Mouse (Mus musculus) cerebellum, adult 9-11 months (tissue): ENCODE measurements at regions not wholly inside any gene's neighbourhood (a gene's known extent, or its start where the extent isn't known, plus 50 kb on each side); places are given as distances from the start of the nearest gene placed in this dataset.

Experiments used
- DNase-seq: peaks from one replicate; pipeline ENCODE4 v3.0.0; 2022

GRCm38 (mm10) chr7:72362690-72363089 is 56.3 kb upstream of the Mctp2 start:
- DNase-seq = peak; percentile 4

DNA sequence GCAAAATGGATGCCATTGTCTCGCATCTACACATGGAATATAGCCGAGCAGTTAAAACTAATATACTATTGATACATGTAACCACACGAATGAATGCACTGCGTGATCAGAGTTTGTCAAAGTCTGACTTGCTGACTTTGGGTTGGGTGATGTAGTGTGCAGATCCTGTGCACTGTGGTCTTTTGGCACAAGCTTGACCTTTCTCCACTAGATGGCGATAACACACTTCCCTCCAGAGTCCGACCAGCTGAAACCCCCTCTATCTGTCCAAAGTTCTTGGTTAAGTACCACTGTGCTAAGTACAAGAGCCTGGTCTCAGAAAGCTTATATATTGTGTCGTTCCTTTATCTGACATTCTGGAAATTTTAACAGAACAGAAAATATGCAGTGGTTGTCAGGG is 84.9 kb upstream of the Mctp2 start:
- DNase-seq = no peak

DNA sequence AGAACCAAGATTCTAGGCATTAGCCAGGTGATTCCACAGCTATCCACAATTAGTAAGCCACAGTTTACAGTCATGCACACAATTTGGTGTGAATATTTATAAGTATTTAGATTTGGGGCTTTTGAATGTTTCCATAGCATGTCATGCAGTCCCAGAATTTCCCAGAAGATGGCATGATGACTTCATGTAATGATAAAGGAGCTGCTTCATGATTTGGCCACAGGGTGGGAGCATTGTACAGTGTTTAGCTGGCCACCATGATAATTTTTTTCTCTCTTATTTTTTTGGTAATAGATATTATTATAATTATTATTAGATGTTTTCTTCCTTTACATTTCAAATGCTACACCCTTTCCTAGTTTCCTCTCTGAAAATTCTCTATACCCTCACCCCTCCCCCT is 93.6 kb upstream of the Mctp2 start:
- DNase-seq = peak; percentile 34

DNA sequence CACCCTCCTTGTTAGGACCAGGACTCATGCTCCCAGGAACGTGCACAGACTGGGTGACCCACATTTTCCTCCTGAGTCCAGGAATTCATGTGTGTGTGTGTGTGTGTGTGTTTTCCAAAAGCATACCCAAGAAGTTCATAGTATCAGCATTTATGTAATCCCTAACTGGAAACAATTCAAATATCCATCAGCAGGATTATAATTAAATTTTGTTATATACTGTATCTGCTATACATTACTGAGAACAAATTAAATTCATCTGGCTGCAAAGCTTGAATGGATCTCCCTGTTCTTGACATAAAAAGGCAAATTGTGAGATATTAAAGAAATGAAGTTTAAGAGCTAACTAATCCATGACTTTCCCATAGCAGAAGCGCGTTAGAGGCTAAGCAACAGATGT is 99.7 kb upstream of the Mctp2 start:
- DNase-seq = no peak

DNA sequence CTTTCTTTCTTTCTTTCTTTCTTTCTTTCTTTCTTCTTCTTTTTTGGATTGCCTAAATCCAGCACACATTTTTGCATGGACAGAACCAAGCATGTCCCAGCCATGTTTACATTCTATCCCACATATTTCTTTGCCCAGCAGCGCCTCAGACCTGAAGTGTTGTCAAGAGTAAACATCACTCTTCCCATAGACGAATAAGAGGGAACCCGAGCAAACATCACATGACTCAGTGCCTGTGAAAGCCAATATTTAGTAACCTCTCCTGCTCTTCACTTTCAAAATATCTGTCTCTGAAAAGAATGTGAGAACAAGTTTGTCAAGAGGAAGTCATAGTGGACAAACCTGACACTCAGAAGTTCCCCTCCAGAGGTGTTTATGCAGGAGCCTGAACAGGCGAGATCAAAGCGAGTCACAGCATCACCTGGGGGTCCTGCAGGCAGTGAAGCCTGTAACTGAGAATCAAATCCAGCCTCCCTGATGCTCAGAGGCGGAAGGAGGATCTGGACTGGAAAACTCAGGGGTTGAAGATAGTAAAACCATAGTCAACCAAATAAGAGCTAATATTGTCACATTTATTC is 102.1 kb upstream of the Mctp2 start:
- DNase-seq = no peak

- no peak for DNase-seq
Observed at GRCm38 (mm10) chr7:72438552-72438951, 132.1 kb upstream of the Mctp2 start.

GRCm38 (mm10) chr7:72442001-72442400 is 135.6 kb upstream of the Mctp2 start:
- no peak for DNase-seq

DNA sequence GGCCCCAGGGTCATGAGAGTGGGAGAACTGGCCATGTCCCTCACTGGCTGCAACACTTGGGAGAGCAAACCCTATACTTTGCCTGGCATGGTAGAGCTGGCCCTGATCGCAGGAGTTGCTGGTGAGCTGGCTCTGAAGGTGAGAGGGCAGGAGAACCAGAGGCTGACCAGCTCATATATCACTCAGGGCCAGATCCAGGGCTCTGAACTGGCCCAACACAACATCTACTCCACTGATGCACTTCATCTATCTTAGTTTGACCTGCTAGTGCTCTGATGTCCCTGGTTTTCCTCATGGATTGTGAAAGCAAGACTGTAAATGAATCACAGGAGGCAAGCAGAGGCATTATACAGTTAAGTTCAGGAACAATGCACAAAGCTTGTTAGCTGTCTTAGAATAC is 137.6 kb upstream of the Mctp2 start:
- DNase-seq = no peak

DNA sequence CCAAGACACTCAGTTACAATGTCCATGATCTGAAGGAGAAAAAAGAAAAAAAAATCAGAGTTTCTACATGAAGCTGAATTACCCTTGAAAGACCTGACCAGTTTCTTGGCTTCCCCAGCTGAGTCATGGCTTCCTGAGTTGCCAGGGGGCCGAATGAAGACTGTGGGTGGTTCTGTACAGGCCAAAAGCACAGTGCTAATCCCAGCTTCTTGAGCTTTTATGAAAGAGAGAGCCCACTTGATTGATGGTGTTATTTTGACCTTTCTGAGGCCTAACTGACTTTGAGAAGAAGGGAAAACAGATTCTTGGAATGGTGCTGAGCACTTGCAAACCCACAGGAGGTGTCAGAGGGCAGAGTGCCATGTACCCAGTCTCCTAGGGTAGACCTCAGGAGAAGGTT is 138.4 kb upstream of the Mctp2 start:
- DNase-seq = no peak

- DNase-seq = no peak
Observed at GRCm38 (mm10) chr7:72446911-72447310, 140.5 kb upstream of the Mctp2 start.

DNA sequence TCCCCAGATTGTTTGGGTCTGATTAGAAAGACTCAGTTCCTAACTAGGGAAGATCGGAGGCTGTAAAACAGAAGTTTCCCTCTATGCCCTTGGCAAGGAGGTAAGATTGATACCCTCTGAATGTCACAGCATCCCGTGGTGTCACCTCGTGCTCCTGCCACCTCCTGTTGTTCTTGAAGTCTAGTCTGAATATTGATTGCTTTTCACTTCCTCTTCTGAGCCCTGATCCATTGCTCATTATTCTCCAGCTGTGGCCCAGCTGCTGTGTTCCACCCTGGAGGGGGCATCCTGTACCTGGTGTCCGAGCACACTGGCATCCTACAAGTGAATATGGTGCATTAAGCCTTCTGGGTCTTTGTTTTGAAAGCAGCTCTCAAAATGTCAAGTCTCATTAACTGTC is 156.6 kb upstream of the Mctp2 start:
- DNase-seq = no peak

DNA sequence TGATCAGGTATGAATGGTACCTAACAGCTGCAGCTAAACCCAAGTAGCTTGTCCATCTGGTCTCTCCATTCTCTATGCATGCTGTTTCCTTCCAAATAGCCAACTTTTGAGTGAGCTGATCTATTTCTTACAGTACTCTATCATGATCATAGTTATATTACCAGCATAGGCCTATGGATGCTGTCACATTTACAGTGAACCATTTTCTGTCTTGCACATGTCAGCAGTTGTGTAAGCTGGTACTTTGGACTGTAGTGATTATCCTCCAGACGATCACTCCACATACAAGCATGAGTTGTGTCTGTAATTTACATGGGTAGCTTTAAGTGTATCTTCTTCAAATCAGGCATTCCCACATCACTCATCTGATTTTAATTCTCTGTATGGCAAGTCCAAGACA is 158.2 kb upstream of the Mctp2 start:
- no peak for DNase-seq

DNA sequence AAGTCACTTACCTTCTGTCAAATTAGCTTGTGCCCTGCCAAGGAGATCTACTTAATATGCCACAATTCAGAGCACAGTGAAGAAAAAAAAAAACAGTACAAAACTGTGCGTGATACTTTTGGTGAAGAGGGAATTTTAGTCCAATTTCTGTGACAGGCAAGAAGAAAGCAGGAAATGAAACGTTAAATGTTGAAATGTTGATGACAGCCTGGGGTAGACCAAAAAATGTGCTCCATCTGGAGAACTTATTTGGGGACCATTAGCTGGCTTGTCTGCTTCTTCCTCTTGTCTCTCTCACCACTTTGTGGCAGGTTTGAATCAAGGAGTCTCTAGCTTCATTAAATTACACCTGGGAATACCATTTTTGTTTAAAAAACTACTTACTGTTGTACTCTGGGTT is 163.3 kb upstream of the Mctp2 start:
- DNase-seq = no peak

DNA sequence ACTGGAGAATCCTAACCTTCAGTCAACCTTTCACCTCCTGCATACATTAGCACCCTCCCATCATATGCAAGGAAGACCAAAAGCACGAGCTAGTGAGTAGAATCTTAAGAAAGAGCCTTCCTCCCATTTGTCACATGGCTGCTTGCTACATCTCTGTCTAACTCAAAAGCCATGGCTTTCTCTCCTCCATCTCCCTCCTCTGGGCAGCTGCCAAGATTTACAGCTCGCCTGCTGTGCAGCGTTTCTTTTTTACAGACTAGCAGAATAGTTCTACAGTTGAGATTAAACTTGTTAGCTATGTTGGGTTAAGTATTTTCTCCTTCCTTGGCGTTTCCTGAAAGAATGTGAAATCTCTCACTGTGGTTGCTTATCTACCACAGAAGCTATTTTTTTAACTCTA is 168.3 kb upstream of the Mctp2 start:
- DNase-seq = no peak

DNA sequence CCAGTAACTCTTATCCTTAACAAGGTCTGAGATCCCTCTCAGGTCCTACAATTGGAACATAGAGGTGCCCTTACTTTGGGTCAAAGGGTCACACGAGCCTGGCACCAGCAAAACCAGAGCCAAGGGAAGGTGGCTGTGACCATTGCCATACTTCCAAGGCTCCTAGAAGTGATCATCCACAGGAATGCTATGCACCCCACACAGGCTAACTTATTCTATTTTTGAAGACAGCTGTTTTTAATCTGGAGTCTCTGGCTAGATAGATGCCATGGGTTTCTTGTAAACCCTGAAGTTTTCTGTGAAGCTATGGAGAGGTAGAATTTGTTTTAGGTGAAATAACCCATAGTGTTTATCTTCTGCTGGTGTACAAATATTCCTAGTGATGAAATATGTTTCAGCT is 172.5 kb upstream of the Mctp2 start:
- DNase-seq = no peak

- DNase-seq = no peak
Observed at GRCm38 (mm10) chr7:72481275-72481674, 174.9 kb upstream of the Mctp2 start.

DNA sequence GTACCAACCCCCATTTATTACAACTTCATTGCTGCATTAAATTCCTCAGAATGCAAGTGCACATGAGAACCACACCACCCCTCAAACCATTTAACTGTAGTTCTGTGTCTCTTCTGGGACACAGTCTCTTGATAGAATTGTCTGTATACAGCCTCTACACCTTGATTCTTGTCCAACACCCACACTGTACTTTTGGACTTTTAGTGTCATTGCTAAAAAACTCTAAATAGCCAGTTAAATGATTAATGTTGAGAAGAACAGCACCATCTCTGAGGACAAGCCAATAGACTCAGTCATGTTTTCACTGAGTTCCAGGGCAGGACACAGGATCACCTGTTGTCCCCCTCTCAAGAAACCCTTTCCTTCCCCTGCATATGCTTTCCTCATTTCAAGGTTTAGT is 183.8 kb upstream of the Mctp2 start:
- DNase-seq = no peak

GRCm38 (mm10) chr7:72493292-72493691 is 186.9 kb upstream of the Mctp2 start:
- DNase-seq = no peak

DNA sequence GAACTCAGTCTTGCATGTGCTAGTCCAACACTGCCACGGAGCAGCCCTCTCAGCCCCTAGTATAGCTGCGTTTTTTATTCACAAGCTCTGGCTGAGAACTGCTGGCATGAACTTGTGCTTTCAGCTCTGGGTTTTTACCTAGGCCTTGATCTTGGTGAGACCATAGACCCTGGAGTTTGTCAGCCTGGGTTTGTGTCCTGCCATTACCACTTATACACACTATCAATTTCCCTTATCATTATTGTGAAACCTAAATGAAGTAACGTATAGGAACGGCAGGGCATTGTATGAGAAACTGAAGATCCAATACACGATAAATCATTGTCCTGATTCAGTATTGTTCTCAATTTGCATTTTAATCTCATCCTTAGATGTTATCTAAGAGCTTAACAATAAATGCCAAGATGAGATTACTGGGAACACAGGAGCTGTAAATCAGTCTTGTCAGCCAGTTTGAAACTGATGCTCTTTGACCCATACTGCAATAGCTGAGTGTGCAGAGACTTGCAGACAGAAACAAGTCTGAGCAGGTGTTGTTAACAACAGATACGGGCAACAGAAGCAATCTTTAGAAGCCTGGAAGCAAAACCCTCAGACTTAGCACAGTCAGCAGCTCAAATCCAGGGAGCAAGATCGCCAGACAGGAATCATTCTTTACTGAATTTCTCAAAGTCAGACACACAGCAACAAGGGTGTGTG is 190.7 kb upstream of the Mctp2 start:
- DNase-seq = no peak

DNA sequence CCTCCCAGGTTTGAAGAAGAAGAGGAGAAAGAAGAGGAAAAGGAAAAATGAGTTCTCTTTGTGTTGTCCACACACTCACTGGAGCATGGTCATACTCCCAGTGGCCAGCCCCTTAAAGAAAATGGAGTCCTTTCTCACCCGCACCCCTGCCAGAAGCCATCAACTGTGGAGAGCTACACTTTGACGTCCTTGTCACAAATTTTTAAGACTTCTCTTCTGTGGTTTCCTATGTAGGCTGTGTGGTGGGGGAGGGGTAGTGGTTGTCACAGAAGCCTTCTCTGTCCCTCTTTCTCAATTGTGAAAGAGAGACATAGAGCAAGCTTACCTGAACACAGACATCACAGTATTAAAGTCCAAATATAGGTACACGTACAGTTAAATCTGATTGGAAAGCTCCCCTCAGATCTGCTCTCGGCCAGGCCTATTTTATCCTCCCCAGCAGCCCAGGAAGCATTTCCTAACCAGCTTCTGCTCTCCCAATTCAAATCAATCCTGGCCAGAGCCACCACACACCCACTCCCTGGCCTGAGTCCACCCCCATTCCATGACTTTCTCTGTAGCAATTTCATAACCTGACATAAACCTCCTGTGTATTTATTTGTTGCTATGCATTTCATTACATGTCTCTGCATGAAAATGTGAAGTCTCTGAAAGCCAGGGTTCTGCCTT is 192.3 kb upstream of the Mctp2 start:
- DNase-seq = no peak

DNA sequence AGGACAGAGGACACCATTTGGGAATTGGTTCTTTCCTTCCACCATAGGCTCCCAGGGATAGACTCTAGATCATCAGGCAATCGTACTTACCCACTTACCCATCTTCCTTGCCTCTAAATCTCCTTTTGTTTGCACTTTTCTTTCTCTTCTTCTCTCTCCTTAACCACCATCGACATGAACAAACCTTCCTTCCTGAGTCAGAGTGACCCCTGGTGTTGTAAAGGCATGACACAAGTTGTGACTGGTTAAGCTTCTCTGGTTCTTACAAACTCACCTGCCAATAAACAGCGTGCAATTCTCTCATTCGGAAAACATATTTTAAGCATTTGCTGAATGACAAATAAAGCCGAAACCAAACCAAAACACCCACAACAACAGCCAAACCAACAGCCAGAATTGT is 193.4 kb upstream of the Mctp2 start:
- DNase-seq = no peak

GRCm38 (mm10) chr7:72500190-72500589 is 193.8 kb upstream of the Mctp2 start:
- DNase-seq = no peak

DNA sequence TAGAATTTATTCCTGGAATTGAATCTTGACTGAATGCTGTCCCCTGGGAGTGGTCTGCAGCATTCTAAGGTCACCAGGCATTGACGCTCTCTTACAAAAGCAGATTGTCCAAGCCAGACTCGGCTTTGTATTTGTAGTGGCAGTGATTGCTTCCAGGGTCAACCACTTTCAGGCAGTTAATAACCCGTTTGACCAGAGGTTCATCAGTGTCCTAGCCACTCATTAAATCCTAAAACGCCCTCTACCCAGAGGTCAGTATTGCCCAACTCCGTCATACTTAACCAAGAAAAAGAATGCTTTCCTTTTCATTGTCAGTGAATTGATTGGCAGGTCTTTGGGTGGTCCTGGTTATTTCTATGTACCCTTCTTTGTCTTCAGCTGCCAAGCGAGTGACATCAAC is 194.6 kb upstream of the Mctp2 start:
- DNase-seq = no peak

DNA sequence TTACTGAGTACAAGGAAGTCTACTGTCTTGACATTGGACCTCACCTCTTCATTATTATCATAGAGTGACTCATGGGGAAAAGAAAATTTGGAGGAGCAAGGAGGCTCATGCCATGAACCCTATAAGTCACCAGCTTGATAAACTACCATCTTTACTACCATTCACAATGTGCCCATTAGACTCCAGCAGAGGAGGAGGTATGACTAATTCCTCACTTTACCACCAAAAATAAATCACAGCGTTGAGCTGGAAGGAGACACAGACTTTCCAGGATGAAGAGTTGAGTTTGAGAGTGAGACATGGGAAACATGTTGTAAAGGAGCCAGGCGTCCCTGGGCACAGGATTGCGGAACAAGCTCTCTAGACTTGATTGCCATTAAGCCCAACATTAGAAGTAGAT is 195.0 kb upstream of the Mctp2 start:
- no peak for DNase-seq

DNA sequence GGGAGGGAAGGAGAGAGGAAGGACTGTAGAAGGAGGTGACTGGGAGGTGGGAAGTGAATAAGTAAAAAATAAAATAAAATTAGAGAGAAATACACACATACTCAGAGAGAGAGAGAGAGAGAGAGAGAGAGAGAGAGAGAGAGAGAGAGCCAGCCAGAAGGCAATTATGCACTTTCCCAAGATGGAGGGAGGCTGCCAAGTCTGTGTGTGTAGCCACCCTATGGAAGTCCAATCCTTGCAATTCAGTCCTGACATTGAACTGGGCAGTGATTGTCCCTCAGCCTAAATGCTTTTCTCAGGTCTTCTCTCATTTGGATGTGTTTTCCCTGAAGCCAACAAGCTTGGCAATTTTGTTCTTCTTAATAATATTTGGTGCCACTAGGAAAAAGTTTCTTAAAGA is 197.3 kb upstream of the Mctp2 start:
- DNase-seq = peak; percentile 11
